Mouse (Mus musculus) CH12.LX (cell line): Measurements from ENCODE around the gene Cip2a. TPM values are rescaled to one million over a fixed set of nuclear protein-coding genes. Genes with fewer than 3 reads are reported as not detected.

ENCODE experiments used
- DNase-seq: peaks from one replicate; pipeline ENCODE4 v3.0.0-alpha.2; 2013; ENCODE audit errors: extremely low read depth
- H3K27ac ChIP-seq: 2 replicates; pipeline ENCODE4 v1.5.1; 2012; ENCODE audit warnings: low read depth, mild to moderate bottlenecking, control low read depth, moderate library complexity; ENCODE audit not compliant: insufficient read depth
- H3K27me3 ChIP-seq: replicated peaks from 2 replicates; pipeline ENCODE3; 2012; ENCODE audit warnings: inconsistent platforms
- H3K36me3 ChIP-seq, 2 experiments: replicated peaks in 1 of 2; 2 replicates each; pipeline versions ENCODE3 to v1.6.1; 2012; ENCODE audit warnings: inconsistent platforms in 1 of 2, low read length in 1 of 2, mild to moderate bottlenecking in 1 of 2, mixed read lengths in 1 of 2, moderate library complexity in 1 of 2; ENCODE audit not compliant: control insufficient read depth in 1 of 2, insufficient read depth in 1 of 2
- H3K4me1 ChIP-seq, 2 experiments: 2 replicates each; pipeline ENCODE4 v1.6.1; 2012; ENCODE audit warnings: inconsistent platforms in 1 of 2, moderate library complexity in 1 of 2; ENCODE audit not compliant: insufficient read depth in 2 of 2, control insufficient read depth in 1 of 2
- H3K4me2 ChIP-seq: 2 replicates; pipeline ENCODE4 v1.6.1; 2012; ENCODE audit warnings: low read depth, mild to moderate bottlenecking, control low read depth; ENCODE audit not compliant: poor library complexity, insufficient read depth, severe bottlenecking
- H3K4me3 ChIP-seq, 3 experiments: fragments of 150-350 bp in 1 of 3; sonication (generic) in 1 of 3; replicated peaks in 1 of 3; 2 replicates each; pipeline versions ENCODE3 to v1.5.1; 2011 to 2012; ENCODE audit warnings: low read depth in 2 of 3, low read length in 2 of 3, mild to moderate bottlenecking in 2 of 3, moderate library complexity in 2 of 3, control low read depth in 1 of 3, improper control_type of control experiment in 1 of 3, inconsistent platforms in 1 of 3, mixed read lengths in 1 of 3; ENCODE audit not compliant: poor library complexity in 1 of 3
- H3K79me2 ChIP-seq: replicated peaks from 2 replicates; pipeline ENCODE4 v1.6.1; 2012; ENCODE audit warnings: mild to moderate bottlenecking, moderate library complexity; ENCODE audit not compliant: control insufficient read depth, poor library complexity, insufficient read depth, severe bottlenecking; ENCODE audit errors: extremely low read depth
- H3K9ac ChIP-seq: 2 replicates; pipeline ENCODE4 v1.6.1; 2012; ENCODE audit warnings: low read depth, mild to moderate bottlenecking, control low read depth, moderate library complexity; ENCODE audit not compliant: insufficient read depth
- H3K9me3 ChIP-seq: replicated peaks from 2 replicates; pipeline ENCODE3; 2012; ENCODE audit warnings: low read length, inconsistent platforms, mixed read lengths
- BHLHE40 ChIP-seq: IDR thresholded peaks from 2 replicates; pipeline ENCODE4 v1.6.1; 2011; ENCODE audit warnings: mild to moderate bottlenecking, low read depth, low read length, improper control_type of control experiment
- CTCF ChIP-seq, 2 experiments: IDR thresholded peaks in 1 of 2; conservative IDR thresholded peaks in 1 of 2; 2 replicates each; pipeline ENCODE4 v1.5.1; 2011 to 2012; ENCODE audit warnings: low read depth in 2 of 2, low read length in 2 of 2, improper control_type of control experiment in 1 of 2, inconsistent platforms in 1 of 2, mild to moderate bottlenecking in 1 of 2, moderate library complexity in 1 of 2
- GABPA ChIP-seq: IDR thresholded peaks from 2 replicates; pipeline ENCODE4 v1.6.1; 2012; ENCODE audit warnings: low read depth, low read length, improper control_type of control experiment, inconsistent platforms; ENCODE audit not compliant: insufficient replicate concordance
- JUND ChIP-seq: conservative IDR thresholded peaks from 2 replicates; pipeline ENCODE4 v1.6.1; 2011; ENCODE audit warnings: low read depth, low read length, improper control_type of control experiment
- MAFK ChIP-seq: IDR thresholded peaks from 2 replicates; pipeline ENCODE4 v1.6.1; 2011; ENCODE audit warnings: low read length, improper control_type of control experiment; ENCODE audit not compliant: insufficient replicate concordance
- MAZ ChIP-seq: IDR thresholded peaks from 2 replicates; pipeline ENCODE4 v1.6.1; 2012; ENCODE audit warnings: low read depth, mild to moderate bottlenecking, inconsistent platforms, low read length, improper control_type of control experiment, moderate library complexity
- MXI1 ChIP-seq: IDR thresholded peaks from 2 replicates; pipeline ENCODE4 v1.6.1; 2011; ENCODE audit warnings: mild to moderate bottlenecking, low read depth, low read length, improper control_type of control experiment
- MYC ChIP-seq: IDR thresholded peaks from 2 replicates; pipeline ENCODE4 v1.6.1; 2011; ENCODE audit warnings: low read depth, mild to moderate bottlenecking, improper control_type of control experiment, low read length
- NELFE ChIP-seq: IDR thresholded peaks from 2 replicates; pipeline ENCODE4 v1.6.1; 2011; ENCODE audit warnings: low read depth, low read length, improper control_type of control experiment
- NRF1 ChIP-seq: IDR thresholded peaks from 2 replicates; pipeline ENCODE4 v1.6.1; 2014; ENCODE audit warnings: low read depth, mild to moderate bottlenecking, inconsistent platforms, low read length, improper control_type of control experiment, moderate library complexity
- PAX5 ChIP-seq: IDR thresholded peaks from 2 replicates; pipeline ENCODE4 v1.6.1; 2012; ENCODE audit warnings: low read length, inconsistent platforms, mixed read lengths
- POLR2AphosphoS2 ChIP-seq: IDR thresholded peaks from 2 replicates; pipeline ENCODE4 v1.6.1; 2011; ENCODE audit warnings: low read depth, low read length, improper control_type of control experiment
- RAD21 ChIP-seq: IDR thresholded peaks from 2 replicates; pipeline ENCODE4 v1.6.1; 2011; ENCODE audit warnings: low read depth, mild to moderate bottlenecking, low read length, improper control_type of control experiment, moderate library complexity
- TBP ChIP-seq: conservative IDR thresholded peaks from 2 replicates; pipeline ENCODE4 v1.6.1; 2011; ENCODE audit warnings: low read depth, low read length, improper control_type of control experiment
- TCF12 ChIP-seq: IDR thresholded peaks from 2 replicates; pipeline ENCODE4 v1.6.1; 2014; ENCODE audit warnings: low read depth, mild to moderate bottlenecking, inconsistent platforms, low read length, improper control_type of control experiment
- UBTF ChIP-seq: IDR thresholded peaks from 2 replicates; pipeline ENCODE4 v1.6.1; 2012; ENCODE audit warnings: low read depth, mild to moderate bottlenecking, inconsistent platforms, low read length, improper control_type of control experiment, moderate library complexity
- USF1 ChIP-seq: IDR thresholded peaks from 2 replicates; pipeline ENCODE4 v1.6.1; 2014; ENCODE audit warnings: low read depth, mild to moderate bottlenecking, inconsistent platforms, low read length, improper control_type of control experiment
- USF2 ChIP-seq: conservative IDR thresholded peaks from 2 replicates; pipeline ENCODE4 v1.6.1; 2011; ENCODE audit warnings: low read depth, low read length, improper control_type of control experiment
- ZC3H11A ChIP-seq: IDR thresholded peaks from 2 replicates; pipeline ENCODE4 v1.6.1; 2012; ENCODE audit warnings: low read depth, mild to moderate bottlenecking, inconsistent platforms, low read length, improper control_type of control experiment
- ZMIZ1 ChIP-seq: IDR thresholded peaks from 2 replicates; pipeline ENCODE4 v1.6.1; 2012; ENCODE audit warnings: low read depth, mild to moderate bottlenecking, inconsistent platforms, low read length, improper control_type of control experiment
- dilution Hi-C: fragments of 300-500 bp; cut with MboI; formaldehyde crosslinking; loops from 2 replicates; pipeline ENCODE4 v1.14.3; 2020; ENCODE audit warnings: low sequenced_read_pairs; ENCODE audit not compliant: extremely low pct_unique_long_range_greater_than_20kb, extremely low pct_ligation_motif_present
- in situ Hi-C: fragments of 300-500 bp; cut with MboI; formaldehyde crosslinking; loops from 3 replicates; pipeline ENCODE4 v1.14.3; 2019; ENCODE audit warnings: low sequenced_read_pairs, low pct_ligation_motif_present, low pct_unique_long_range_greater_than_20kb, mixed read lengths
- polyA plus RNA-seq: library from polyadenylated mRNA; unstranded; fragments of >175 nt; gene quantifications from 2 replicates; pipeline ENCODE4 v1.2.1, GENCODE M21; 2012; ENCODE audit warnings: low read depth; ENCODE audit not compliant: insufficient read length
- total RNA-seq, 2 experiments: library from RNA; depleted of rRNA; stranded (reverse); fragments of 300-350 nt in 1 of 2; fragments of >200 nt in 1 of 2; gene quantifications; 2 replicates each; pipeline ENCODE4 v1.2.3; 2012 to 2014

The Cip2a gene
- total and polyA plus RNA-seq, 3 experiments = 26.0 to 86.0 (median 82.5) TPM

- H3K9ac ChIP-seq = peak overlapping the region; percentile 98
- H3K27ac ChIP-seq = peak overlapping the region; percentile 20; the same call in 1 of the 2 replicates
- peaks cover 7 to 40% of the 10 kb centered on the region in 2 experiments for H3K4me1 ChIP-seq
- no peak for DNase-seq
- in situ Hi-C loops = no loop called here
- H3K27me3 ChIP-seq = no peaks in the 10 kb centered on the region
- H3K4me3 ChIP-seq = peak overlapping the region; percentile 83 to 97 (median 91)
- dilution Hi-C loops = no loop called here
- TF ChIP-seq NELFE = no peak
- TF ChIP-seq USF1 = no peak
- no peak for TF ChIP-seq MAFK
- TF ChIP-seq RAD21 = no peak
- no peak for TF ChIP-seq TBP
- no peak for TF ChIP-seq ZC3H11A
- no peak for TF ChIP-seq CTCF (conservative IDR thresholded peaks at IDR 0.05 in 1 of 2, IDR thresholded peaks at IDR 0.05 in 1 of 2; ENCODE audit: low read depth in 2 of 2, low read length in 2 of 2)
- no peak for TF ChIP-seq MAZ
- TF ChIP-seq NRF1 = no peak
- no peak for TF ChIP-seq MYC
- TF ChIP-seq JUND = no peak
- TF ChIP-seq GABPA = no peak
- no peak for TF ChIP-seq PAX5
- TF ChIP-seq ZMIZ1 = no peak
- no peak for TF ChIP-seq BHLHE40
- TF ChIP-seq USF2 = no peak
- no peak for TF ChIP-seq MXI1
- TF ChIP-seq POLR2AphosphoS2 = no peak
- TF ChIP-seq UBTF = no peak
- TF ChIP-seq TCF12 = no peak
- peaks cover 2% of the 10 kb centered on the region for H3K9me3 ChIP-seq
- peaks cover 38% of the 10 kb centered on the region for H3K79me2 ChIP-seq
- H3K36me3 ChIP-seq = peaks cover 5 to 31% of the 10 kb centered on the region in 2 experiments
- H3K4me2 ChIP-seq = peak overlapping the region; percentile 90; the same call in 1 of the 2 replicates
Measured at GRCm38 (mm10) chr16:48994343-48994693, 333 bp downstream of the Cip2a start.

- Histone ChIP-seq H3K27me3 (no peaks in the 10 kb centered on the region), H3K79me2 (no peaks in the 10 kb centered on the region; the same call in 1 of the 2 replicates), H3K4me3 (no peak overlapping the region), H3K4me1 (peaks cover 0 to 6% of the 10 kb centered on the region in 2 experiments; a peak in 1 of 4 replicates), H3K4me2 (no peak overlapping the region), H3K9me3 (no peaks in the 10 kb centered on the region), H3K36me3 (peaks cover 41 to 82% of the 10 kb centered on the region in 2 experiments), H3K9ac (no peak overlapping the region), H3K27ac (no peak overlapping the region)
- in situ Hi-C loops (no loop called here), dilution Hi-C loops (no loop called here)
- DNase-seq = no peak
- TF ChIP-seq BHLHE40 = no peak
- no peak for TF ChIP-seq TCF12
- TF ChIP-seq, all 38 proteins: peak for 0
Measured at GRCm38 (mm10) chr16:49004151-49004550, 10.2 kb downstream of the Cip2a start.
